In the genomic region with DNA sequence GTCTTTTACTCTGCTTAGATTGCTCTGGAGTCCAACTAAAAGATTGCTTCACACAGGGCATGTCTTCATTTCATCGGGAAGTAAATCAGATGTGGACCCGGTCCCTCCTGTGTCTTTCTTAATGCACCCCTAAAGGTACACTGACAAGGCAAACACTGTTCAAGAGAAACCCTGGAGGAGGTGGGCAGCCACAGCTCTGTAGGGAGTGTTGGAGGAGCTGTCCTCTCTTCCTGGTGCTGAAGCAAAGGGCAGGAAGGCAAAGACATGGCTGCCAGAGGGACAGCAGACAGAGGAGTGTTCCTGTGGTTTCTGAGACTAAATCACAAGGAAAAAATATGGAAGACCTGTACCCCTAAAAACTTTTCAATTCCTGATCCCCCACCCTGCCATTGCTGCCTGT, we compare ENCODE assay signal across 10 mouse cellular contexts. TPM values are rescaled to one million over a fixed set of nuclear protein-coding genes. Genes with fewer than 3 reads are reported as not detected.
DNase-seq lines count a peak whose midpoint lies in the region; ATAC-seq lines count a peak whose summit lies in the region.
"Had no signal": no experiment of that assay in that cellular context is flagged by ENCODE, and none has a peak within 500 bp of the region (broad histone marks: within the 10 kb centered on the region; RNA-seq: fewer than 3 reads in every experiment).

No protein-coding gene starts in this region.

- H3K36me3 ChIP-seq in kidney, embryonic 14.5 days (ENCODE audit: control insufficient read depth, insufficient read depth, low read length), result no peaks in the 10 kb centered on the region
- no peaks in the 10 kb centered on the region for H3K36me3 ChIP-seq in hindbrain, embryonic 10.5 days
- no peaks in the 10 kb centered on the region for H3K36me3 ChIP-seq in midbrain, embryonic 10.5 days
- H3K36me3 ChIP-seq: lung, embryonic 15.5 days had no signal

- no peak overlapping the region for H3K27ac ChIP-seq in kidney, embryonic 14.5 days (ENCODE audit: low read depth, low read length)
- H3K27ac ChIP-seq in hindbrain, embryonic 10.5 days, result no peak overlapping the region
- no peak overlapping the region for H3K27ac ChIP-seq in midbrain, embryonic 10.5 days (replicated peaks)
- H3K27ac ChIP-seq: lung, embryonic 15.5 days had no signal

- H3K9ac ChIP-seq in kidney, embryonic 14.5 days (ENCODE audit: low read depth, low read length), result no peak overlapping the region
- H3K9ac ChIP-seq: lung, embryonic 15.5 days had no signal

- H3K4me2 ChIP-seq in kidney, embryonic 14.5 days (replicated peaks; ENCODE audit: low read depth, low read length), result no peak overlapping the region
- H3K4me2 ChIP-seq: lung, embryonic 15.5 days had no signal

- H3K4me1 ChIP-seq in kidney, embryonic 14.5 days (ENCODE audit: control insufficient read depth, insufficient read depth, low read length), result peaks cover 4% of the 10 kb centered on the region
- H3K4me1 ChIP-seq in hindbrain, embryonic 10.5 days (replicated peaks), result peaks cover 17% of the 10 kb centered on the region
- peaks cover 18% of the 10 kb centered on the region for H3K4me1 ChIP-seq in midbrain, embryonic 10.5 days

- H3K9me3 ChIP-seq in kidney, embryonic 14.5 days (ENCODE audit: control insufficient read depth, low read length), result no peaks in the 10 kb centered on the region
- no peaks in the 10 kb centered on the region for H3K9me3 ChIP-seq in hindbrain, embryonic 10.5 days
- H3K9me3 ChIP-seq in midbrain, embryonic 10.5 days (replicated peaks), result no peaks in the 10 kb centered on the region
- H3K9me3 ChIP-seq: lung, embryonic 15.5 days had no signal

- no peak overlapping the region for H3K4me3 ChIP-seq in kidney, embryonic 14.5 days (ENCODE audit: low read length)
- no peak overlapping the region for H3K4me3 ChIP-seq in hindbrain, embryonic 10.5 days
- H3K4me3 ChIP-seq in midbrain, embryonic 10.5 days, result no peak overlapping the region
- H3K4me3 ChIP-seq: erythroblast, embryonic 14.5 days; lung, embryonic 15.5 days had no signal

- H3K27me3 ChIP-seq in kidney, embryonic 14.5 days (ENCODE audit: control insufficient read depth, insufficient read depth, low read length), result peaks cover 24% of the 10 kb centered on the region
- peaks cover 32% of the 10 kb centered on the region for H3K27me3 ChIP-seq in hindbrain, embryonic 10.5 days (ENCODE audit: insufficient read depth, poor library complexity, severe bottlenecking)
- peaks cover 37% of the 10 kb centered on the region for H3K27me3 ChIP-seq in midbrain, embryonic 10.5 days (ENCODE audit: low read depth, poor library complexity, severe bottlenecking)

- WGBS in kidney, embryonic 14.5 days, result 32% methylated on average over 2 of the region's 2 CpGs
- WGBS in hindbrain, embryonic 10.5 days, result 27% methylated on average over 2 of the region's 2 CpGs
- WGBS in midbrain, embryonic 10.5 days, result 35% methylated on average over 2 of the region's 2 CpGs

- ATAC-seq in kidney, embryonic 14.5 days (ENCODE audit: low FRiP score, low TSS enrichment), result no peak

- peak; percentile 49 for DNase-seq in kidney, adult 18-20 months
- DNase-seq in adrenal gland, adult 2 months, result peak; percentile 11
- peak; percentile 66 for DNase-seq in hindbrain, embryonic 10.5 days (ENCODE audit: low spot score)
- peak; percentile 49 for DNase-seq in midbrain, embryonic 10.5 days (ENCODE audit: low spot score)
- DNase-seq in cerebellum, adult 18-20 months, result no peak
- no peak for DNase-seq in natural killer cell, adult 2 months (ENCODE audit: low spot score in 2 of 2)
- no peak for DNase-seq in layer of hippocampus, adult 11-12 months (ENCODE audit: low spot score)

RNA-seq across cellular contexts. Expression of a gene that starts 31.1 kb away (rescaled TPM):
- 24.8 and 26.6 TPM in 2 replicates for polyA plus RNA-seq in kidney, embryonic 14.5 days (2014; fragmentation: Nextera tagmentation; extraction: Ambion mirVana)
- total RNA-seq in adrenal gland, adult 2 months (2021), result 1 to 10 TPM; 5.2 to 5.9 TPM
- polyA plus RNA-seq in adrenal gland, adult 2 months (2012; rRNA removed), result 1.5 and 2.0 TPM in 2 replicates
- 15.1 and 22.0 TPM in 2 replicates for polyA plus RNA-seq in hindbrain, embryonic 10.5 days (2016; fragmentation: Nextera tagmentation; extraction: Ambion mirVana)
- 5.5 and 6.6 TPM in 2 replicates for polyA plus RNA-seq in midbrain, embryonic 10.5 days (2016; fragmentation: Nextera tagmentation; extraction: Ambion mirVana)
- polyA plus RNA-seq: erythroblast, embryonic 14.5 days had no signal

Comparison
In these comparisons a context has a peak if more than half of its experiments do, and no peak if none do; other contexts are left out.
1. DNase-seq: peak in kidney, adult 18-20 months (single experiment), adrenal gland, adult 2 months (single experiment), hindbrain, embryonic 10.5 days (single experiment) and midbrain, embryonic 10.5 days (single experiment); none in cerebellum, adult 18-20 months (0 of 2), natural killer cell, adult 2 months (0 of 2) and layer of hippocampus, adult 11-12 months (single experiment).